Mouse (Mus musculus): ENCODE data around the gene Inhba. TPM values are rescaled to one million over a fixed set of nuclear protein-coding genes. Genes with fewer than 3 reads are reported as not detected.

Inhba gene
- total RNA-seq (2023; ENCODE audit: inconsistent age), result 0.32 TPM in 1 of 4 replicates, not detected in the others

DNA sequence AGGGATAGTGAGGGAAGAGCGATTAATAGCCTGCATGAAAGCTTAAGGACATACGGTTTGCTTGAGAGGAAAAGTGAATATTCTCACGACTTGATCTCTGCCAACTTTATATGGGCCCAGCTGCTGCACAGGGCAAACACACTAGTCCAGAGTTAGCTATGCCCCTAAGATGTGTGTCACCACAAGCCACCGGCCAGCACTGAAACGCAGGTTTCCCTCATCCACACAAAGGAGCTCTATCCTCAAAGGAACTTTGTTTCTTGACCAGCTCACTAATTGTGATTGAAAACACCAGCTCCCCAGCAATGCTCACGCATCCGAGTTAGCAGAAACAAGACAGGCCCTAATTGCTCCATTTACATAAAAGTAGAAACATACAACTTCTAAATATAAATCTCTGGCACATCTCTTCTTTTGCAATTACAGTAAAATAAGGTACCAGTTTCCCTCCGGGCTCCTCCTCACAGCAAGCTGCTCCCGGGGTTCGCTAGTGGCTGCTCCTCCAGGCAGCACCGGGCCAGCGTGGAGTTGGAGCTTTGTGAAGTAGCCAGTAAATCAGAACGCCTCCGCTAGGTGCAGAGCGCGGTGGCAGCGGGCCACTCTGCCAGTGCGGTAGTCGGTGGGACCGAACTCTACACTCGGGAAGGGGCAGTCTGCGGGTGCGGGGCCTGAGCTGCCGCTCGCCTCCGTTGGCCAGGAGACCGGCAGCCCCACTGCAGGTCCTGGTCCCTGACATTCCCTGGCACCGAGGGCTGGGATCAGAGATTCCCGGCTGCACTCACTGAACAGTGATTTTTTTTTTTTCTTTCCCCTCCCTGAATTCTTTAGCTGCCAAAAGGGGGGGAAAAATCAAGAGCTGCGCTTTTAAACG, at the start of gene Inhba:
TSS of gene Inhba (plus strand) at position 480 of the 871 bp plus-strand sequence.

Measured in B cell, adult (primary cell).